Mouse (Mus musculus) thymus, postnatal 0 days (tissue): Measurements from ENCODE around the gene Mcfd2. TPM values are rescaled to one million over a fixed set of nuclear protein-coding genes. Genes with fewer than 3 reads are reported as not detected.
"Not testable (repeated sequence)": the region's sequence is repeated elsewhere in the genome, so short reads cannot be mapped to it uniquely, and the experiment has no call there.

ENCODE experiments used
- DNase-seq: peaks from one replicate; pipeline ENCODE4 v3.0.0-alpha.2; 2015; ENCODE audit warnings: low spot score
- polyA plus RNA-seq: library from polyadenylated mRNA; unstranded; fragments of >200 nt; fragmentation: Nextera tagmentation; extraction: Ambion mirVana; gene quantifications from 2 replicates; pipeline ENCODE4 v1.2.1, GENCODE M21; 2015

Mcfd2 gene
- polyA plus RNA-seq, result 57.7 and 58.4 TPM in 2 replicates

- DNase-seq, result peak; percentile 90
Measured at GRCm38 (mm10) chr17:87265792-87266186, at the start of gene Mcfd2. Gene Mcfd2 (minus strand): TSS chr17:87265935.

DNA sequence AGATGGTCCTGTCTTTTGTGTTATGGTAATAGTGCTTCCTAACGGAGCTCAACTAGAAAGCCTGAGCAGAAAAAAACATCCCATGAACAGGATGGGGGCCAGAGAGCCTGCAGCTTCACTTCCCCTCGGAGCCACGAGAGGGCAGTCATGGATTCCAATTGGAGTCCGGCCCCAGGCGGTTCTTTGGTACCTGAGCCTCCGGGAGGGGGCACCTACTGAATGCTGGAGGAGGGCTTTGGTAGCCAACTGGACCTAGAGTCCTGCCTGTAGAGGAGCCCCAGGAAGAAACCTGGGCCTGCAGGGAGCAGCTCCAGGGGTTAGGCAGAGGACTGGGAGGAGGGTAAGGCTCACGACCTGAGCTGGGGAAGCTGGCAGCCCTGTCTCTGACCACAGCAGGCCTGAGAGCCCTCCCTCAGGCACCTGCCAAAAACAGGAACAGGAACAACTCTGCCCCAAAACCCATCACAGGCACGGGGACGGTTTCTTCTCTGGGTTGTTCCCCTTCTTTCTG, 49.3 kb upstream of the Mcfd2 start:
- DNase-seq, result peak; percentile 88

- DNase-seq, result peak; percentile 16
Measured at GRCm38 (mm10) chr17:87314530-87314946, 48.8 kb upstream of the Mcfd2 start.

DNA sequence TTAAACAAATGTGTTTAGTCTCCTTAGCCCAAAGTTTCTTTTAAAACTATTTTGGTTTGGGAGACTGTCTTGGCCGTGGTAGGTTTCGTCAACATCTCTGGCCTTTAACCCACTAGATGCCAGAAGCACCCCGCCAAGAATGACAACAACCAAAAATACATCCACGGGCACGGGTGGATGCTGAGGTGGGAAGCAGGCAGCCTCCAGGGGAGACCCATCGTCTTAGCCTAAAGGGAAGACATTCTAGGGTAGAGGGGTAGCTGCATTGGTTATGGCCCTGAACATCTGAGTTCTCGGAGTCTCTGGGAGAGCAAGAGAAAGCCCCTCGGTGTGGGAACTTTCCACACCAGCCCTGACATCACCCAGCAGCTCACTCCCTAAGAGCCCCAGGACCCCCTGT, 48.4 kb upstream of the Mcfd2 start:
- DNase-seq, result no peak

DNA sequence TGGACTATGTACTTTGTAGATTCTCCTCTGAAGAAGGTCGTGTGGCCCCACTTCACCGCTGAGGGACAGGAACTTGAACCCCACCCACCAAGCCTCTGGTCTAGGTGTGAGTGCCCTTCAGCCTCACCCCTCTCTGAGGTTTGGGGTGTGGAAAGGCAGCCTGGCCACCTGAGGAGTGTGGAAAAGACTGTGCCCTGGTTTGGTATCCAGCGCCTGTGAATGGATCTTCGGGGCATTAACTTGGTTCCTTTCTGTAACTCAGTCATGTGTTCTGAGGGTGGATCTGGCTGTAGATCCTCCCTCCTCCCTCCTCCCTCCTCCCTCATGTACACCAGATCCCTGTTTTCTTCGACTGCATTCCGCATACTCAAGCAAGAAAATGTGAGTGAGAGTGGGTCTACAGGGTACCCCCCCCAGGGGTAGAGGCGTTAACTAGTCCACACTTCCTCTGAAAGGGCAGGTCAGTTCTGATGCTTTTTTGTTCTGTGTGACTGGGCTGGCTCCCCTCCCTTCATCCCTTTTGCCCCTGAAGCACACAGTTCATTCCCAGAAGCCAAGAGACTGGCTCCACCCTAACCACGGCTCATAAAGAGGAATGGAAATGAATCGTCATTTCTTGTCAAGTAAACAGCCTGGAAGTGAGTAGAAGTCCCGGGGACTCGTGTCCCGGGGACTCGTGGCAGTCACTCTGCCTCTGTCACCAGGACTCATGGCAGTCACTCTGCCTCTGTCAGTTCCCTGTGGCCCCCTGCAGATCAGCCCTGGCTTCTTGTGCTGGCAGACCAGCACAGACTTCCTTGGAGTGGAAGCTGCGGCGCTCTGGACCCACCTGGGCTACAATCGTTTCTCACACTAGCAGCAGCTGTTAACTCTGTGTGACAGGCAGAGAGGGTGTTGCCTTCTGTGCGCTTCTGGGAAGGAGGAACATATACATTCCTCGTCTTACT, 47.5 kb upstream of the Mcfd2 start:
- no peak for DNase-seq

GRCm38 (mm10) chr17:87312351-87312750, 46.6 kb upstream of the Mcfd2 start:
- no peak for DNase-seq

GRCm38 (mm10) chr17:87310497-87310896, 44.8 kb upstream of the Mcfd2 start:
- DNase-seq, result no peak

- no peak for DNase-seq
Measured at GRCm38 (mm10) chr17:87309073-87309788, 43.5 kb upstream of the Mcfd2 start.

DNA sequence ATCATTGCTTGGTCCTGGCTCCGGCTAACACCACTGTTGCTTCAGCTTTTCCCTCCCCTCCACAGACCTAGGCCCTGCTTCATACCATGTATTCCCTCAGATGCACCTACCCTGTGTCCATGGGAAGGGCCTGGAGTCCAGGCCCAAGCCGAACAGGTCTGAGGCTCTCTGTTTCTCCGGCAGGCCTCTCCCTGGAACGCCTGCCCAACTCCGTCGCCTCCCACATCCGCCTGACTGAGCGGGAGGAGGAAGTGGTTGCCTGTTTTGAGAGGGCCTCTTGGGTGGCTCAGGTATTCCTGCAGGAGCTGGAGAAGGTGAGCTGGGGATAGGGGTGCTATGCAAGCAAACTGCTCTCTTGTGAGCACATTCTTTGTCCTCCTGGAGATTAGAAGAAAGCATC, 41.0 kb upstream of the Mcfd2 start:
- DNase-seq, result no peak

GRCm38 (mm10) chr17:87305065-87305464, 39.3 kb upstream of the Mcfd2 start:
- no peak for DNase-seq

GRCm38 (mm10) chr17:87304151-87304894, 38.6 kb upstream of the Mcfd2 start:
- no peak for DNase-seq

- no peak for DNase-seq
Measured at GRCm38 (mm10) chr17:87302014-87302794, 36.5 kb upstream of the Mcfd2 start.

DNA sequence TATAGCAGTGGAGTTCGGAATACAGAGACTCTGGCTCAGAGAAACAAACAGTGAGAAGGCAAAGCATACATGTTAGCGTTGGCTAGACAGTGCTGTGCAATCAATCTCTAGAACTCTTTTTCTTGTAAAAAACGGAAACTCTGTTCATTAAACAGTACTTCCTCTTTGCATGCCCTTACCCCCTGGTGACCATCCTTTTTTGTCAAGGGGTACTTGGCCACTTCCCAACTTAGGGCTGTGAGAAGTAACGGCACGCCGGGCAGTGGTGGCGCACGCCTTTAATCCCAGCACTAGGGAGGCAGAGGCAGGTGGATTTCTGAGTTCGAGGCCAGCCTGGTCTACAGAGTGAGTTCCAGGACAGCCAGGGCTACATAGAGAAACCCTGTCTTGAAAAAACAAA, 35.9 kb upstream of the Mcfd2 start:
- DNase-seq, result not testable (repeated sequence)

- no peak for DNase-seq
Measured at GRCm38 (mm10) chr17:87300340-87300739, 34.6 kb upstream of the Mcfd2 start.

GRCm38 (mm10) chr17:87298944-87299343, 33.2 kb upstream of the Mcfd2 start:
- DNase-seq, result peak; percentile 65

- DNase-seq, result not testable (repeated sequence)
Measured at GRCm38 (mm10) chr17:87296701-87297100, 31.0 kb upstream of the Mcfd2 start.

GRCm38 (mm10) chr17:87295738-87296137, 30.0 kb upstream of the Mcfd2 start:
- no peak for DNase-seq

DNA sequence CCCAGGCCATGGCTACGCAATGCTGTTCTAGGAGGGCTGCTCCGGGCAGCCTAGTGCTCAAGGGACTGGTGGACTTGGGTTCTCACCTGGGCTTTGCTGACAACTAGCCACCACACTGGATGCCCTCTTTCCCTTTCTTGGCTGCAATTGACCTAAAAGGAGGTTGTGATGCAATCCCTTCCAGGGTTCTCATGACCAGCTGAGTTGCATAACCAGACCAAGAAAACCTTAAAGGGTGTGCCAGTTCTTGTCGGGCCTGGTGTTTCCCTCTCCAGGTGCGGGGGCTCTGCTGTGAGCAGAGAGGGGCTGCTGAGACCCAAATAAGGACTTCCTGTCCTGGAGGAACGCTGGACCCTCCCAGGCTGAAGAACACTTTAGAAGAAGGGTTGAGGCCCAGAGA, 27.4 kb upstream of the Mcfd2 start:
- no peak for DNase-seq

DNA sequence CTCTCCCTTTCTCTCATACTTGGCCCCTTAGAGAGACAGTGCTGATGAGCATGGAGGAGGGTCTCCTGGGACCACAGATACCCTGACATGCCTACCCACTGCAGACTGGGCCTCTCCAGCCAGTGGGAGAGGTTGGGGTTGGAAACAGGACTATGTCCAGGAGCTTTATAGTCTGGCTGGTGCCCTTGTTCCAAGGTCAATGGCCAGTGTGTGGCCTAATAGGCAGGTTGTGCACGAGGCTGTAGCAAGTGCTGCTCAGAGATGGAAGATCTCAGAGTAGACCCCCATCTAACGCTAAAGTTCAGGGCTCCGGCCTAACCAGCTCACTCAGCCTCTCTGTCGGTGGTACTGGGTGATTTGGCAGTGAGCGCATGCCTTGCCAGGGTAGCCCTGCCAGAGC, 26.0 kb upstream of the Mcfd2 start:
- no peak for DNase-seq

- no peak for DNase-seq
Measured at GRCm38 (mm10) chr17:87291037-87291436, 25.3 kb upstream of the Mcfd2 start.

GRCm38 (mm10) chr17:87289367-87289766, 23.6 kb upstream of the Mcfd2 start:
- no peak for DNase-seq
